Mouse (Mus musculus) kidney, adult 18-20 months (tissue): ENCODE results near the gene Xylb.

Source experiments
- DNase-seq: peaks from one replicate; pipeline ENCODE4 v3.0.0; 2021

Xylb gene

GRCm38 (mm10) chr9:119357331-119358057 lies at the start of gene Xylb:
Gene Xylb, plus strand, starts transcription at chr9:119357381.
- peak; percentile 97 for DNase-seq

- DNase-seq: no peak
These were observed 48.1 kb upstream of the Xylb start for GRCm38 (mm10) chr9:119309067-119309466.

GRCm38 (mm10) chr9:119313096-119313495 lies 44.1 kb upstream of the Xylb start:
- no peak for DNase-seq

GRCm38 (mm10) chr9:119318891-119319290 lies 38.3 kb upstream of the Xylb start:
- no peak for DNase-seq

- DNase-seq: no peak
These were observed 36.7 kb upstream of the Xylb start for GRCm38 (mm10) chr9:119320446-119320845.

GRCm38 (mm10) chr9:119320946-119321345 lies 36.2 kb upstream of the Xylb start:
- no peak for DNase-seq

- DNase-seq: no peak
These were observed 35.6 kb upstream of the Xylb start for GRCm38 (mm10) chr9:119321392-119322229.

GRCm38 (mm10) chr9:119322289-119323259 lies 34.6 kb upstream of the Xylb start, which contains the start of gene Oxsr1:
Gene Oxsr1, minus strand, starts transcription at chr9:119322427.
- peak; percentile 100 for DNase-seq

GRCm38 (mm10) chr9:119323260-119323645 lies 33.9 kb upstream of the Xylb start:
- DNase-seq: no peak

- DNase-seq: no peak
These were observed 33.1 kb upstream of the Xylb start for GRCm38 (mm10) chr9:119324130-119324529.

- DNase-seq: no peak
These were observed 28.7 kb upstream of the Xylb start for GRCm38 (mm10) chr9:119328488-119328887.

GRCm38 (mm10) chr9:119330186-119330963 lies 26.8 kb upstream of the Xylb start:
- DNase-seq: no peak

- peak; percentile 51 for DNase-seq
These were observed 22.9 kb upstream of the Xylb start for GRCm38 (mm10) chr9:119334324-119334723.

GRCm38 (mm10) chr9:119334834-119335233 lies 22.3 kb upstream of the Xylb start:
- DNase-seq: no peak

GRCm38 (mm10) chr9:119335571-119335970 lies 21.6 kb upstream of the Xylb start:
- no peak for DNase-seq

GRCm38 (mm10) chr9:119337842-119338241 lies 19.3 kb upstream of the Xylb start:
- no peak for DNase-seq

GRCm38 (mm10) chr9:119338350-119338749 lies 18.8 kb upstream of the Xylb start:
- DNase-seq: no peak

GRCm38 (mm10) chr9:119339106-119339505 lies 18.1 kb upstream of the Xylb start:
- no peak for DNase-seq

GRCm38 (mm10) chr9:119339558-119340211 lies 17.5 kb upstream of the Xylb start, which contains the start of gene Acaa1a:
Gene Acaa1a, plus strand, starts transcription at chr9:119339676.
- DNase-seq: peak; percentile 85

- no peak for DNase-seq
These were observed 17.0 kb upstream of the Xylb start for GRCm38 (mm10) chr9:119340212-119340580.
